Mouse (Mus musculus) hindlimb bud, embryonic 11.5 days (tissue): ENCODE data around the gene Atp6v0c.
"Not testable (repeated sequence)": the region's sequence is repeated elsewhere in the genome, so short reads cannot be mapped to it uniquely, and the experiment has no call there.

Experiments
- DNase-seq: peaks from one replicate; pipeline ENCODE4 v3.0.0-alpha.2; 2012; ENCODE audit warnings: low read depth, low spot score; ENCODE audit errors: extremely low spot score

Atp6v0c gene

DNA sequence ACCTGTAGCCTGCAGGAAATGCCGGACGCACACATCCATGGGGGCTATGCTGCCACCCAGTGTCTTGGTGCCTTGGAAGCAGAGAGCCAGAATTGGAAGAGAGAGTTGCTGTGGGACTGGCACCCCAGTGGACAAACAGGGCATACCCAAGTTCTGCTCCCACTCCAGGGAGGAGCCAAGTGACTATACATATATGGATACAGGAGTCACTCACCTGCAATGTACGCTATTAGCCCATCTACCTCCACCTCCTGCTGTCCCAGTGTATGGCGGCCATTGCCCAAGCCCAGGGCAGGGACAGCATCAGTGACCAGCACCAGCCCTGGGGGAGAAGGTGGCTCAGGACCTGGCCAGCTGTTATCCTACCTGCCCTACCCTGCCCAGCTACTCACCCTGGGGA, 12.0 kb downstream of the Atp6v0c start:
- no peak for DNase-seq

DNA sequence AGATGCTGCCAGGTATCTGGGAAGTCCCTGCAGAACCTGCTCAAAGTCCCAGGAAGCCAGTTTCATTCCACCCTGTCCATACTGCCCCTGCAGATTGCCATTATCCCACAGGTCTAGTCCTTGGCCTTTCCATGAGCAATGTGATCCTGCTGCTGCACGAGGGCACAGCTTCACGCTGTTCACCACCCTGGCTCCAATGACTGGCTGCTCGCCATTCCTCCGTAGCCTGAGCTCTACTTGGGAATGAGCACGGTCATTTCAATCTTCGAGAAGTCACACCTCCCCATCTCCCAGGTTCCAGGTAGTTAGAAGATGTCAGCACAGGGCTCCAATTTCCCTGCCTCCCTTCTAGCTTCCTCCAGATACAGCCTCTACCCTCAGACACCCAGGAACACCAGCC, 12.4 kb downstream of the Atp6v0c start:
- DNase-seq = no peak

DNA sequence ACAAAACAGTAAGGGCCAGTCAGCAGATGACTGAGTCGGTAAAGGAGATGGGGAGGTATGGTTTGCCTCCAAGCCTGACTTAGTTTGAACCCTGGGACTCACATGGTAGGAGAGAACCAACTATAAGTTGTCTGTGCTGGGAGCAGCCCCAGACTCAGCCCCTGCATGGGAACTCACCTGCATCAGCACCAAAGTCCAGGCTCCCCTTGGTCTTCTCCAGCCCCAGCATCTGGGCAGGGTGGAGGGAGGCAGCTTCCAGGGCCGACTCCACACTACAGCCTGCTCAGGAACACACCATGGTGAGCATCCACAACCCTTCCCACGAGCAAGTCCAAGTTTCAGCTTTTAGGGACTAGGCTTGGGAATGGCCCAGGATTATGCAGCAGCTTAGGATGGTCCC, 13.1 kb downstream of the Atp6v0c start:
- DNase-seq = no peak

DNA sequence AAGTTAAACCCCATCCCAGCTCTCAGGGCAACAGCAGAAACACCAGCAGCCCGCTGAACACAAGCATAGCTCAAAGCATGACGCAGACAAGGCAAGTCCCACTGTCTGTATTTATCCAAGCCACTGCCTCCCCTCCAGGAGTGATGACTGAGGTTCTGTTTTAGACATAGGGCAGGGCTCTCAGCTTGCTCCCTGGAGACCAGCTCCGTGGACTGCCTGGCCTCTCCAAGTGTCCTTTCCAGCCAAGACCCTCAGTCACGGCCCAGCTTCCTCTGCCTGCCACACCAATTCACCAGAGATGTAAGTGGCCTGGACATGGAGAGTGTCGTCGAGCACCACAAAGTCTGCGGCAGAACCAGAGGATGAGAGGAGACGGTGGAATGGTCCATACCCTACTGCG, 13.8 kb downstream of the Atp6v0c start:
- no peak for DNase-seq

DNA sequence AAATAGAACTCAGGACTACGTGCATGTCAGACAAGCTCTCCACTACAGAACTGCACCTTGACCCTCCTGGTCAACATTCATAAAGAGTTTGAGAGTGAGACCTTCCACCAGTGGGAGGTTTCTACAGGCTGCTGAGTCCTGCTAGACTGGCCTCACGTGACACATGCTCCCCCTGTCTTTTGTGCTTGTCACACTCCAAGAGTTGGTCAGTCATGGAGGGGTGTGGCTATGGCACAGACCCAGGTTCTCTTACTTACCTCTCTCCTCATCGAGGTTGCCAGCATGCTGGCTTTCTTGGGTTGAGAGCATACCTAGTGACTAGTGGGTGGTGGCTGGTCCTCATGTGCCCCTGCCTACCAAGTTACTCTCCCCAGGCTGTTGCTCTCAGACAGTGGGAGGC, 15.0 kb downstream of the Atp6v0c start:
- DNase-seq = no peak

DNA sequence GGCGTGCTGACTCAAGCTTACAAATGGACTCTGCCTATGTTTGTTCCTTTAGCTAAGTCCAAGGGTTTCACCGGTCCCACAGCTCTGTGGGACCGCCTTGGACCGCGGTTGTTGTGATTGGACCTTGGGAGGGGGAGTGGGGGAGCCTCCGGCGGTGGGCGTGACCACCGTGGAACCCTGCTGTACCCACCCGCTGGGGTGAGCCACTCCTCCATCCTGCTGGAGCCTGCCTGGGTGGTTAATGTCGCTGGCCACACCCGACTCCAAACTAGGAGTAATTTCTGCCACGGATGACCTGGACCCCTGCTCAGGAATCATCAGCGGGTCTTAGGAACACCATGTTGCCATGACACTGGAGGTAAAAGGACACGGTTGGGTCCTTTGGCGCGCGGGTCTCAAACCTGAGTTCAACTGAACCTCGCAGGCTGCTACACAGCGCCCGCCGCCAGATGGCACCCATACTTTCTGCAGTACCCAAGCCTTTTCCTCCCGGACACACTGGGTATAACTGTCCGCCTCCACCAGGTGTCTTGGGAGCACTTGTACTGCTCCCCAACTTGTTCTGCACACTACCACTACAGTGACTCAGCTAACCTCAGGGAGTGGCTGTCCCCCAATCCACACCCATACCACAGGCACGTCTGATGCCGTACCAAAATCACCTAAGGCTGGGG, 17.5 kb downstream of the Atp6v0c start:
- peak; percentile 46 for DNase-seq

DNA sequence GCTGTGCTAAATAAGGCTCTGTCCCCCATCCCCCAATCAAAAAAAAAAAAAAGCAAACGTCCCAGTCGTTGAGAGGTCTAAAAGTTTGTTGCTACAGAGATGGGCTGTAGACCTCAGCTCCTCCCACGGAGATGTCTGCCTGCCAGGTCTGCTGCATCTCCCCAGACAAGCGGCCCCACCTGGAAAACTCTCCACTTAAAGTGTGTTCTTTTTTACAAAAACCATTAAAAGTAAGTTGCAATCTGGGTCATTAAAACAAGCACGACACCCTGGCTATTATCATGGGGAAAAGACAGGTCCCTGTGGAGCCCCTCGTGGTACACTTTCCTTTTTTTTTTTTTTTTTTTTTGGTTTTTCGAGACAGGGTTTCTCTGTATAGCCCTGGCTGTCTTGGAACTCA, 18.1 kb downstream of the Atp6v0c start:
- no peak for DNase-seq

DNA sequence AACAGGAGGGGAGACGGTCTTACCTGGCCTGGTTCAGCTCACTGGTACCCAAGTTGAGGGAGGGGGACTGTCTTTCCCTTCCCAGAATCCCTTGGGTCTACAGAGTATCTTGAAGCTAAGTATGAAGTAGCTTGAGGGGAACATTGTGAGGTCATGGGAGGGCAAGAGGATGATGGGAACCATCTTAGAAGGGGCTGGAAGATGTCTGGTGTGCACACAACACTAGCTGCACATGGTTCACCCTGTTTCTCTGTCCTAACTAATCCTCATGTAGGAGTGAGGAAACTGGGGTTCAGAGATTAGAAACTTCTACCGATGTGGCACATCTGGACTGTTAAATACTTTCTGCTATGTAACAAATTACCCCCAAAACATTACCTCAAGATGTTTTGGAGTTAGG, 18.7 kb downstream of the Atp6v0c start, which contains the start of gene Pdpk1:
TSS of gene Pdpk1 (minus strand) at position 101 of the 400 bp plus-strand sequence.
- no peak for DNase-seq

DNA sequence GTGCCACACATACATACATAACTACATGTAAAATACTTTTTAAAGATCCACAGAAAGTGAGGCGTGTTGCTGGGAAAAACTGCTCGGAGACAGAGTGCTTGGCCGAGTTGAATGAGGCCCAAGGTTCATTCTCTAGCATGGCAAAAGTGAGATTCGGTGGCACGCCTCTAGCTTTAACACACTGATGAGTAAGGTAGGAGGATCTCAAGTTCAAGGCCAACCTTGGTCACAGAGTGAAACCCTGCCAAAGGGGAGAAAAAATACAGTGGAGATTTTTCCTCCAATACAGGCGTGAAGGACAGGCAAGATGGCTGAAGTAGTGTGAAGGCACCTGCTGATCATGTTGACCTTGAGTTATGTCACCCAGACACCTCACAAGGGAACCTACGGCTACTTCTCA, 20.1 kb downstream of the Atp6v0c start:
- DNase-seq = no peak

DNA sequence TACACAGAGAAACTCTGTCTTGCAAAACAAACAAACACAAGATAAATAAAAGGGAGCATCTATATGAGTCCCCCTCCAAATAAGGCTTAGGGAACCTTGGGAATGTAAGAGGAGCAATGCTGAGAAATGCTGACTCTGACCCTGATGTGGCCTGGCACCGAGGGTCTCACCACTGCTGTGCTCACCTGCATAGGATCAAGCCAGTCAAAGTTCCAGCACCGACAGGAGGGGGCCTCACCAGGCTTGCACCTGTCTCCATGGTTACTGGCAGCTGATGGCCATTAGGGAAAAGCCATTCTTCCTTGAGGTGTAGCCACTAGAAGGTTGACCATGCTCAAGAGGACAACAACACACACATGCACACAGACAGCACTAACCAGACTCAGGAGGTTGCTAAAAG, 26.6 kb downstream of the Atp6v0c start:
- DNase-seq = no peak

DNA sequence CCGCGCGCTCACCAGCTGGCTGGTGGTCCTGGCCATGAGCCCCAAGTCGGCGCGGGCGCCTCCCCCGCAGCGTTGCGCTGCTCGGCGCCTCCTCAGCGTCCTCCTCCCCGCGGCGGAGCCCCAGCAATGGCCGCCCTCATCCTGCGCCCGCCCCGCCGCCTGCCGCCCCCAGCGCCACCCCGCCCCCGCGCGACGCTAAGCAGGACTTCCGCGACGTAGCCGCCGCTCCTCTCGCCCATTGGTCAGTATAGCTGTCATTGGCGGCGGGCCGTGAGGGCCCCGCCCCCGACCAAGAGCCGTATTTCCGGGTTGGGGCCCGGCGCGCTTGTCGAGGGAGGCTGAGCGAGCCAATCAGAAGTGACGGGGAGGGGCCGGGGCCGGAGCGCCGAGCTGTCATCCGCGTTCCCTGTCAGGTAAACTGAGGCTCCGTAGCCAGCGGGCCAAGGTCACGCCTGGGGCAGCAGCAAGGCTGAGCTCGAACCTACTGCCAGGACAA, 28.0 kb downstream of the Atp6v0c start:
- peak; percentile 77 for DNase-seq

DNA sequence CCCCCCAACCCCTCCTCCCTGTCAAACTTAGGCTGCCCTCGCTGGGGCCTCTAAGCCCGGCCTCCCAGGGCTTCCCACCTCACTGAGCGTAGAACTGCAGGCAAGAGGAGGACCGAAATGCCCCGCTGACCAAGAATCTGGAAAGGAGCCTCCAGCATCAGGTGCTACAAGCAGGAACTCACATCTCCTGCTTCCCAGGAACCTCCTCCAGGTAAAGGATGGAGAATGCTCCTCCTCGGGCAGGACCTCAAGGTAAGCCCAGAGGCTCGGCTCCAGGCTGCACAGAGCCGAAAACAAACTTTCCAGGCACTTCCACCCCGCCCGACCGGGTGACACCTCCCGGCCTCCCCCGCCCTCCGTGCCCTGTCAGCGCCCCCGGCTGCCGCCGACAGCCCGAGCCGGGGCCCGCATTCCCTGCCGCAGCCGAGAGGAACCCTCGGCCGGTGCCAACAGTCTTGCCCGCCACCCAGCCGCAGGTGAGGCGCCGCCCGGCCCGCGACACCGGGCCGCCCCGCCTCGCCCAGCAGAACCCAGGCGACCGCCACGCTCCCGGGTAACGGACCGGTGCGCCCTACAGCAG, 28.6 kb downstream of the Atp6v0c start:
- no peak for DNase-seq

DNA sequence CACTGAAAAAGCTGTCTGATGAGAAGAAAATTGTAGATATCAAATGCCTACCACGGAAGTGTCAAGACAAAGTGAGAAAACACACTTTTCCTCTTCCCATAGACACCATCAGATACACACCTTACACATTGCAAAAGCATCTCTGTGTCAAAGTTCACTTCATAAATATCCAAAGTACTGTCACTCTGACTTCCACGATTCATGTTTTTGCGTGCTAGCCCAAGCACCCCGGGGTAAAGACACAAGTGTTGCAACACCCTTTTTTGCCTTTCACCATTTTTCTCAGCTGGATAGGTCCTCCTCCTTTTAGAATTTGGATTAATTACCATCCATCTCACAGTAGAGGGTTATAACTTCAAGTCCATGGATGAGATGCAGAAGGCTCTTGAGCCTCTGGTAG, 29.5 kb downstream of the Atp6v0c start:
- DNase-seq = no peak

DNA sequence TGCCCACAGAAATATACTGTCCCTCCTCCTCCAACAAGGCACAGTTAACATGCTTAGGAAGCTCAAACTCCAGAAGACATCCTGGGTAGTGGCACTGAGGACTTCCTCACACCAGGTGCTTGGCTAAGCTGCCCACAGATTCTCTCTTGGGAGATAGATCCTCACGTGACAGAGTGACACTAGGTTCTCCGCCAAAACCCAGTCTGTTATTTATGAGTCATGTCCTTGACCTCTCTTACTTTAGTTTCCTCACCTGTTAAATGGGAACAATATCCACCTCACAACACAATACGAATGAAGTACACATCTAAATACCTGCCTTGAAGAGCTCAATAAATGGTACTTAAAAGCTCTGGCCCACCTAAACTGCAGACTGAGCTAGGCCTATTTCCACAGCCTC, 30.2 kb downstream of the Atp6v0c start:
- DNase-seq = no peak

DNA sequence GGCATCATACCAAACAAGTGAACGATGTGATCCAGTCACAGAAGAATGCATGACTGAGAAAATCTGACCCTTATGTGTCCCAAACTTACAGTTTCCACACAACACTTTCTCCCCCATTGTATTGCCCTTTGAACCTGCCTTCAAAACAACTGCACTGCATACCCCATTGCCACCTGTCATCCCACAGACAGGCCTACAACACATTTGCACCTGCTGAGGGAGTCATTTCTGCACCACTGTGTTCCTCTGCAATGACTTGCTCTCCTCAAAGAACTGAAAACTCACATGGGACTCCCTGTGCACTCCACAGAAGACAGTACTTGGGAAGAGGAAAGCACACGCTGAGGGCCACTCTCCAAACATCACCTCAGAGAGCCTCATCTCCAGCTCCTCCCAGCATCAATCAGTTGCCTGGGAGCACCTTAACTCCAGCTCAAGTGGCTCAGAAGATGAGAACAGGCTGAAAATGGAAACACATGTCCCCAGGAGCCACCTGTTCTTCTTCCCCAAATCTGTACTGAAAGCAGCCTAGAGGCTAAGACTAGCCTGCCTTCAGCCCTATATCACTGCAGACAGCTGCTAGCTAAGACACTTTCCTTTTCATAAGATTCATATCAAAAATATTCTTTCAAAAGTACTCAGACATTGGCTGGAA, 32.1 kb downstream of the Atp6v0c start:
- DNase-seq = no peak

DNA sequence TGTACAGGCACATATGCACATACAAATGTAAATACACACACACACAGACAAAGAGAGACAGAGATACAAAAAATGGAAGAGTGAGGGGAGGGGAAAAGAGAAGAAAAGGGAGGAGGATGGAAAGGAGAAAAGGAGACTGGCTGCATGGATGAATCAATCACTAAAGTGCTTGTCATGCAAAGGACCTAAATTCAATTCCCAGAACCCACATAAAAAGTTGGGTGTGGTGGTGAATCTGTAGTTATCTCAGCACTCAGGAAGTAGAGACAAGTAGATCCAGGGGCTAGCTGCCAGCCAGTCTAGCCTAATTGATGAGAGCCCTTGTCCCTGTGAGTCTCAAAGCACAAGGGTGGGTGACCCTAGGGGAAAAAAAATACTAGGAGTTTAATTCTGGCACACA, 35.4 kb downstream of the Atp6v0c start:
- no peak for DNase-seq

DNA sequence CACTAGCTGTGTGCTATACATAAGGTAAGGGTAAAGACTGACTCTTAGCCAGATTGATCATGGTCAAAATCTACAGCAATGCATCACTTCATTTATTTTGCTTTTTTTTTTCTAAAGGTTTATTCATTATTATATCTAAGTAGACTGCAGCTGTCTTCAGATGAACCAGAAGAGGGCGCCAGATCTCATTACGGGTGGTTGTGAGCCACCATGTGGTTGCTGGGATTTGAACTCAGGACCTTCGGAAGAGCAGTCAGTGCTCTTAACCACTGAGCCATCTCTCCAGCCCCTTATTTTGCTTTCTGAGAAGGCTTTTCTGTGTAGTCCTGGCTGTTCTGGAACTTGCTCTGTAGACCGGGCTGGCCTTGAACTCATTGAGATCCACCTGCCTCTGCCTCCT, 36.6 kb downstream of the Atp6v0c start:
- not testable (repeated sequence) for DNase-seq

DNA sequence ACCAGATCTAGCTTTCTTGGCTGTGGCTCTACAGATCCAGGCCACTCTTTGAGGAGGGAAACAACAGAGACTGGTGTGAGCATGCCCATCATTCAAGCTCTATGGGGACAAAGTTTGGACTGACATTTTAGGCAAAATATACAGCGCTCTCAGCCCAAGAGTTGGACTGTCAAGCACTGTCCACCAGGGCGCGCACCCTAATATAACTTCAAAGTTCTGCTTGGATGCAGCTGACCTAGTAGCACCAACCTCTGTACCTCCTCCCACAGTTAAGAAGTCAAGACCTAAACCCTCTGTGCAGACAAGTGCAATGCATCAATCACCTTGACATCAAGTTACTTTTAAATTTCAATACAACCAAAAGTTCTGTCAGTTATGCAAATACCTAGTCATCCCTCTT, 37.9 kb downstream of the Atp6v0c start:
- no peak for DNase-seq

DNA sequence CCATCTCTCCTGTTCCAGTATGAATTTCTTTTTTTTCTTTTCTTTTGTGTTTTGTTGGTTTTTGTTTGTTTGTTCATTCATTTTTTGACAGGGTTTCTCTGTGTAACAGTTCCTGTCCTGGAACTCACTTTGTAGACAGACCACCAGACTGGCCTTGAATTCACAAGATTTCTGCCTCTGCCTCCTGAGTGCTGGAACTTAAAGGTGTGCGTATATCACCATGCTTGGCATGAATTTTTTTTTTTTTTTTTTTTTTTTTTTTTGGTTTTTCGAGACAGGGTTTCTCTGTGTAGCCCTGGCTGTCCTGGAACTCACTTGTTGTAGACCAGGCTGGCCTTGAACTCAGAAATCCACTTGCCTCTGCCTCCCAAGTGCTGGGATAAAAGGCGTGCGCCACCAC, 40.3 kb downstream of the Atp6v0c start:
- not testable (repeated sequence) for DNase-seq

DNA sequence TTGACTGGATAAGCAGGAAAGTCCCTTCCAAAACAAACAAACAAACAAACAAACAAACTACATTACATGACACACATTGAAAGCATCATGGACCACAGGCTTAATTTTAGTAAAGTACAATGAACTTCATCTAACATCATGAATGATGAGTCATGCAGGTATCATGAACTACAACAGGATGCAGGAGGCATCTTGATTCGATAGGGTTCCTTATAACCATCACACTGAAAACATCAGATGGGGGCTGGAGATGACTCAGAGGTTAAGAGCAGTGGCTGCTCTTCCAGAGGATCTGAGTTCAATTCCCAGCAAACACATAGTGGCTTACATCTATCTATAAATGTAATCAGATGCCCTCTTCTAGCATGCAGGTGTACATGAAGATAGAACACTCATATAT, 41.9 kb downstream of the Atp6v0c start:
- no peak for DNase-seq

DNA sequence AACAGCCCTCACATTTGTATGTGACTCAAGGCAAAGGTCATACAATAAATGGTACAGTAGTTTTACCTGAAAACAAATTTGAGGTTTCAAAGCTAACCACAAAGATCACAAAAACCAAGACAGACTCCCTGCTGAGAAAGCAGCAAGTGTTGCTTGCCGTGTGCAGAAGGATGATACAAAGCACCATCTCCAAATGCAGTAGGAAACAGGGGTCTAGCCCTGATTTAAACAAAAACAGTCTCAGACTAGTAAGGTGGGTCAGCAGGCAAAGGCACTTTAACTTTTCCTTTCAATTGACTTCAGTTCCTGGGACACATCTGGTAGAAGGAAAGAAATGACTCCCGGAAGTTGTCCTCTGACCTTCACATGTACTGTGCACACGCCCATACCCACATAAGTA, 42.7 kb downstream of the Atp6v0c start:
- no peak for DNase-seq

DNA sequence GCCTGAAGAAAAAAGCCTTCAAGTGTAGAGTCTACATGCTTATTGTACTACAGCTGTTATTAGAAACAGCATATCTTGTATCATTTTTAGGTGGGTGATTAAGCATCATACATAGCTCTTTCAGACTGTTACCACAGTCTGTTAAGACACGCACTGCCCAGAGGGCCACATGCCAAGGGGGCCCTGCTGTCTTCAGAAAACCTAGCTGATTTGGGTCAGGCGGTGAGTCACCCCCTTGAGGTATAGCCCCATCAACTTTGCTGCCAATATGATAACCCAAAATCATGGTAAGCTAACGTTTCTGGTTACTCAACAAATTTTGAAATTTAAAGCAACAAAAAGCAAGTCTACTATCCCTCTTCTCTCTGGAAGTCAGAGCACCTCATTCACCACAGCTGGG, 50.1 kb downstream of the Atp6v0c start:
- DNase-seq = no peak
